Mouse (Mus musculus): Measurements from ENCODE around the gene Ifna7.

The Ifna7 gene

DNA sequence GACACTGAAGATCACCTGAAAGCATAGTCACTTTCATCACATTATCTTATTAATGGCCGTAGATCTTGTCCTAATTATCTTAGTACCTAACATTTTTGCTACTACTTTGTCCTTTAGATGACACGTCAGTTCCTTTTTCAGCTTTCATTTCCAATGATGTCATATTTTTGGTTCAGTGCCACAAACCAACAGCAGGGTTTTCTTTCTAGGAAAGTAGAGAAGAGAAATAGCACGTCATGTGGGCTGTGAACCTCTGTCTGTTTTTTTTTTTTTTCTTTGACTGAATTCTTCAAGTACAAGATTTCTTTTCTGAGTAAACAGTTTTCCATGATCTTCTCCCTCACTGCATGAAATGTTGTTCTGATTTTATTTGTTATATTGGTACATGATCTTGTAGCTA lies 24.0 kb downstream of the Ifna7 start:
- DNase-seq (ENCODE audit: low spot score), result no peak

DNA sequence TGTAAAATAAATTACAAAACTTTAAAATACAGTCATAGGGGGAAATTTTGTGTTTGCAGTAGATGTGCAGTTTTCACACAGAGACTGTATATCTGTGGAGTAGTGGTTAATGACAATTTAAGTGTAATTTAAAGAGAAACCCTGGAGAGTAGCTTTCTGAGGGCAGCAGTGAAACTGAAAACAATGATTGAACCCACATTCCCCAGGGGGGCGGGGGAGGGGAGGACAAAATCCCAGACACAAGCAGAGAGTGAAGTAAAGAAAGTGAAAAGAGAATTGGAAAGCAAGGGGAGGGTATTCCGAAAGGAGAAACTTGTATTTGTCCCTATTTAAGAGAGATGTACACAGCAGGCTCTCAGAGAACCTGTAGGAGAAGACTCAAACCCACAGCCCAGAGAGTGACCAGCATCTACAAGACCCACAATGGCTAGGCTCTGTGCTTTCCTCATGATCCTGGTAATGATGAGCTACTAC lies 25.4 kb downstream of the Ifna7 start, which contains the start of gene Ifna4:
TSS of gene Ifna4 (plus strand) at position 424 of the 474 bp plus-strand sequence.
- no peak for DNase-seq (ENCODE audit: low spot score)

DNA sequence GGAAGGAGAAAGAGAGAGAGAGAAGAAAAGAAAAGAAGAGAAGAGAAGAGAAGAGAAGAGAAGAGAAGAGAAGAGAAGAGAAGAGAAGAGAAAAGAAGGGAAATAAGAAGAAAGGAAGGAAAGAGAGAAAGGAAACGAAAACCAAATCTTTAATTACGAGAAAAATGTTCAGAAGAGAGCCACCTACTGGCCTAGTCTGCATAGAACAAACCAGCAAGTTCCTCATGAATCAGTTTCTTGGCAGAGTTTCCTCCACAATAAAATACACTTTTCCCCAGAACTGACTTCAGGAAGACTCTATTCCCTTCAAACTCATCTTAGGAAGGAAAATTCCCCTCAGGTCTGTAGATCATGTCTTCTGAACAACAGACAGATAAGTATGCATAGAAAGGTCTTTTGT lies 29.3 kb downstream of the Ifna7 start:
- no peak for DNase-seq (ENCODE audit: low spot score)

DNA sequence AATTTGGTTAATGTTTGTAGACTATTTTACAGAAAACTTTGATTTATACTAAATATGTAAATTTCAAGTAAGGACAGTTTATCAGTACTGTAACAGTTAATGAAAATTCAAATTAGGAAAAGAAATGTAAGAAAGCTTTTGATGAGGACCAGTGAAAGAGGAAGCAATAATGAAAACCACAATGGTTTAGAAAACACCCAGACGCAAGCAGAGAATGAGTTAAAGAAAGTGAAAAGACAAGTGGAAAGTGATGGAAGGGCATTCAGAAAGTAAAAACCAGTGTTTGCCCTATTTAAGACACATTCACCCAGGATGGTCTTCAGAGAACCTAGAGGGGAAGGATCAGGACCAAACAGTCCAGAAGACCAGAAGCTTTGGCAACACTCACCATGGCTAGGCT lies 33.7 kb downstream of the Ifna7 start, which contains the start of gene Ifna1:
TSS of gene Ifna1 (plus strand) at position 390 of the 400 bp plus-strand sequence.
- no peak for DNase-seq (ENCODE audit: low spot score)

DNA sequence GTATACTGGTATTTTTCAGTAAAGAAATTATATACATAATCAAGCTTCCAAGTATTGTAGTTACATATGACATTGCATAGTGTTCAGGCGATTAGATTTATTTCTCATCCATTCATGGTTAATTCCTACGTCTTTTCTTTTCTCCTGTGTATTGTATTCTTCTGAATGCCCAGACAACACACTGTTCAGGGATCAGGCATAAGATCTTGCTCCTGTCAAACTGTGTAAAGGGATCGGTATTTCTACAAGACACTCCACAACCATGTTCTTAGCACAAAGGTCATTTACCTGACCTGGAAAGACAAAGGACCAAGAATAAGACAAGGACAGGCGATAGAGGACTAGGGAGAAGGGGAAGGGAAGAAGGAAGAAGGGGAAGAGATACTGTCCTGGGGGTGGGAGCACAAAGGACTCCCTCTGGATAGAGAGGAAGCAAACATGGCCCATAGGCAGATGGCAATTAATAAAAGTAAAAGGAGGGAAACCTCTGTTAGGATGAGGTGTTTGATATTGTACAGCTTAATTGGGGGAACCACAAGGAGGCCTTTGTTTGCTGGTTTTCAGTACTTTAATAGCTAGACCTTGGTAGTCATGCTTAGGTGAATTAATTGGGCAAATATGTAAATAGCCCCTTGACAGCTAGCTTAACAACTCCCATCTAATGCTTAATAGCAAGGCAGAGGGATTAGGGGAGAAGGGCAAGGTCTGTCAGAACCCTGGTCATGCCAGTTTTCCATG lies 35.2 kb downstream of the Ifna7 start:
- DNase-seq (ENCODE audit: low spot score), result no peak

DNA sequence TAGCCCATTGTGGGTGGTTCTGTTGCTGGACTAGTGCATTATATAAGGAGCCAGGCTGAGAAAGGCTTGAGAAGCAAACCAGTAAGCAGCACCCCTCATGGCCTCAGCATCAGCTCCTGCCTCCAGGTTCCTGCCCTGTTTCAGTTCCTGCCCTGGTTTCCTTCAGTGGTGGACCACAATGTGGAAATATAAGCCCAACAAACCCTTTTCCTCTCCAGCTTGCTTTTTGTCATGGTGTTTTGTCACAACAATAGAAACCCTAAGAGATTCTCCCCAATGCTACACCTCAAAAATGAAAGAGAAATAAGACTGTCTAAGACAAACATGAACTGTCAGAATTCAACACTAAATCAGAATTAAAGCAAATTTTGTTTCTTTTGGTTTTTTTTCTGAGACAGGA lies 43.2 kb downstream of the Ifna7 start:
- no peak for DNase-seq (ENCODE audit: low spot score)

DNA sequence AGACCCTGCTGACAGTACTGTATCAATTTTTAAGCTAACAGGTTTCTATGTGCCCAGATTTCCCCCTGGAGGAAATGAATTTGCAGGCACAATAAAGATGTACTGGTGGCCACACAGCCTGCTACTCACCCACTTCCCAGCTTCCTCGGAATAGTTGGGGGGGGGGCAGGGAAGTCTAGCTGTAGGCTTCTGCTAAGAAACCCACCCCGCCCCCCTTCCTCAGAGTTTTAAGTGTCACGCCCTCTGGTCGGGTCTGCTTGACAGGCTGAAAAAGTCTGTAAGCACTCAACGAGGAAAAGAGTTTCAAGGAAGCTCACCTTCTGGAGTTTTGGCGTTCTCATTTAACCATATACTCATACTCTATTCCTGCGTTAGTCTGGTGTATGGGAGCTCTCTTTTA lies 47.3 kb downstream of the Ifna7 start:
- DNase-seq (ENCODE audit: low spot score), result no peak

DNA sequence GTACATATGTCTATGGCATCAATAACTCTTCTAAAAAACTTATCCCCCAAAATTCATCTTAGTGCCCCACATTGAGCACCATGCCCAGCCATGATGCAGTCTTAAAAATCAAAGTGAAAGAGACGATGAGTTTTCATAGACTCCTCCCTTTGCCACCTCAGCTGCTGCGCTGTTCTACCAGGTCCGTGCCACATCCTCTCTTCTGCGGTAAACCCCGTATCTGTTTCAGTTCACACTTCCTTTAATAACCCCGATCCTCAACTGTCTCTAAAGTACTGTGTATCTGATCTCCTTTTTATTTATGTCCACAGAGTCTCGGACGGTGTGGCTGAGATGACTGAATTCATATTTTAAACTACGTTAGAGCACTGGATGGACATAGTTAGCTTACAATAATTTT lies 48.6 kb downstream of the Ifna7 start:
- no peak for DNase-seq (ENCODE audit: low spot score)

DNA sequence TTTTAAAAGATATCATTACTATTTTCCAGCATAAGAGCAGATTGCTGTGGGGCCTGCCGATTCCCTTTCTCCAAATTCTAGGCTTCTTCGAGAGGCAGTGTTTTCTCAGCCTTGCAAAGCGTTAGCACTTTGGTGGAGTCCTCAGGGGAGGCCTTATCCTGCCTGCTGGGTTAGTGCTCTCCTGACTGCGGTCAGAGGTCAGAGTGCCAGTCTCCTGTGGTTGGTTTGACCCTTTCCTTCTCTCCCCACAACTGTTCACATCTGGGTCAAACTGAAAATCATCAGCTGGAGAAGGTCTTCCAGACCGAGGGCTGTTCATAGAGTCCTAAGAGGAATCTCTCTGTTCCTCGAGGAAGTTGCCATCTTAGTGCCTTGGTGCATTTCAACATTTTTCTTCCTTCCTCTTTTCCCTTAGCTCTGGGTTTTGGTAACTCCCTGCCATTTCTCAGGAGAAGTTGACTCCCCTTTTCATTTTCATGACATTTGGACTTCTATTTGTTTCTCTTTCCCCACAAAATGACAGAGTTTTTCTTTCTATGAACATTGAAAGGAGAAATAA lies 49.1 kb downstream of the Ifna7 start:
- no peak for DNase-seq (ENCODE audit: low spot score)

All from testis, postnatal 14 days (tissue).